Comparison of ENCODE assay signal across 11 mouse cellular contexts in genomic region chr9:101971806-101972205, GRCm38 (mm10).
DNase-seq lines count a peak whose midpoint lies in the region; ATAC-seq and TF ChIP-seq lines count a peak whose summit lies in the region.
"Had no signal": no experiment of that assay in that cellular context is flagged by ENCODE, and none has a peak within 500 bp of the region (broad histone marks: within the 10 kb centered on the region; RNA-seq: fewer than 3 reads in every experiment).

No protein-coding gene starts in this region.

- 32% methylated on average over 6 of the region's 6 CpGs for WGBS in neural tube, embryonic 11.5 days
- 36% methylated on average over 6 of the region's 6 CpGs for WGBS in neural tube, embryonic 15.5 days
- WGBS in heart, embryonic 11.5 days (ENCODE audit: insufficient replicate concordance) = 21% methylated on average over 6 of the region's 6 CpGs
- WGBS in stomach, postnatal 0 days = 16% methylated on average over 6 of the region's 6 CpGs

- intact Hi-C loops in heart, postnatal 25 days (cut with DNase I) = no loop called here

- H3K36me3 ChIP-seq in neural tube, embryonic 11.5 days (ENCODE audit: control insufficient read depth, insufficient read depth, low read length) = no peaks in the 10 kb centered on the region
- H3K36me3 ChIP-seq in neural tube, embryonic 15.5 days = peaks cover 5% of the 10 kb centered on the region; the same call in 1 of the 2 replicates
- H3K36me3 ChIP-seq in heart, embryonic 11.5 days (ENCODE audit: control insufficient read depth, insufficient read depth, low read length) = no peaks in the 10 kb centered on the region
- no peaks in the 10 kb centered on the region for H3K36me3 ChIP-seq in stomach, postnatal 0 days (ENCODE audit: control insufficient read depth, insufficient read depth, low read length)

- no peaks in the 10 kb centered on the region for H3K4me1 ChIP-seq in neural tube, embryonic 11.5 days (ENCODE audit: control insufficient read depth, insufficient read depth, low read length)
- H3K4me1 ChIP-seq in neural tube, embryonic 15.5 days = no peaks in the 10 kb centered on the region
- H3K4me1 ChIP-seq in heart, embryonic 11.5 days (ENCODE audit: control insufficient read depth, insufficient read depth, low read length) = no peaks in the 10 kb centered on the region
- no peaks in the 10 kb centered on the region for H3K4me1 ChIP-seq in stomach, postnatal 0 days (replicated peaks; ENCODE audit: control insufficient read depth, insufficient read depth)
- H3K4me1 ChIP-seq: forebrain, embryonic 12.5 days had no signal

- H3K4me3 ChIP-seq in neural tube, embryonic 11.5 days (ENCODE audit: low read depth, low read length) = no peak overlapping the region
- no peak overlapping the region for H3K4me3 ChIP-seq in neural tube, embryonic 15.5 days (replicated peaks)
- H3K4me3 ChIP-seq in heart, embryonic 11.5 days (ENCODE audit: low read depth, low read length) = no peak overlapping the region
- no peak overlapping the region for H3K4me3 ChIP-seq in stomach, postnatal 0 days (ENCODE audit: low read depth, low read length)
- H3K4me3 ChIP-seq: forebrain, embryonic 12.5 days had no signal

- peak; percentile 9; the same call in 1 of the 2 replicates for TF ChIP-seq CTCF in stomach, postnatal 0 days (IDR thresholded peaks at IDR 0.05; ENCODE audit: low read depth)

- H3K9ac ChIP-seq in neural tube, embryonic 11.5 days (ENCODE audit: low read length) = no peak overlapping the region
- no peak overlapping the region for H3K9ac ChIP-seq in neural tube, embryonic 15.5 days (replicated peaks)
- no peak overlapping the region for H3K9ac ChIP-seq in heart, embryonic 11.5 days (ENCODE audit: low read depth, low read length)
- no peak overlapping the region for H3K9ac ChIP-seq in stomach, postnatal 0 days (ENCODE audit: low read length)
- H3K9ac ChIP-seq: forebrain, embryonic 12.5 days had no signal

- no peaks in the 10 kb centered on the region for H3K27me3 ChIP-seq in neural tube, embryonic 11.5 days (ENCODE audit: control insufficient read depth, insufficient read depth, low read length)
- H3K27me3 ChIP-seq in neural tube, embryonic 15.5 days (replicated peaks) = no peaks in the 10 kb centered on the region
- no peaks in the 10 kb centered on the region for H3K27me3 ChIP-seq in heart, embryonic 11.5 days (ENCODE audit: control insufficient read depth, insufficient read depth, low read length)
- H3K27me3 ChIP-seq in stomach, postnatal 0 days (ENCODE audit: control insufficient read depth, insufficient read depth, low read length) = no peaks in the 10 kb centered on the region
- H3K27me3 ChIP-seq: forebrain, embryonic 12.5 days had no signal

- TF ChIP-seq EP300 in stomach, postnatal 0 days (optimal IDR thresholded peaks at IDR 0.05) = no peak

- H3K4me2 ChIP-seq in neural tube, embryonic 11.5 days (ENCODE audit: low read depth) = no peak overlapping the region
- no peak overlapping the region for H3K4me2 ChIP-seq in neural tube, embryonic 15.5 days
- peak overlapping the region; percentile 14; the same call in 1 of the 2 replicates for H3K4me2 ChIP-seq in heart, embryonic 11.5 days
- no peak overlapping the region for H3K4me2 ChIP-seq in stomach, postnatal 0 days (replicated peaks; ENCODE audit: low read depth)
- H3K4me2 ChIP-seq: forebrain, embryonic 12.5 days had no signal

- H3K27ac ChIP-seq in neural tube, embryonic 11.5 days (ENCODE audit: low read depth, low read length) = no peak overlapping the region
- no peak overlapping the region for H3K27ac ChIP-seq in neural tube, embryonic 15.5 days (replicated peaks)
- no peak overlapping the region for H3K27ac ChIP-seq in heart, embryonic 11.5 days (ENCODE audit: low read depth, low read length)
- no peak overlapping the region for H3K27ac ChIP-seq in stomach, postnatal 0 days (replicated peaks)
- H3K27ac ChIP-seq: forebrain, embryonic 12.5 days had no signal

- no peak for ATAC-seq in neural tube, embryonic 11.5 days (ENCODE audit: insufficient read depth, low FRiP score, low TSS enrichment)
- no peak for ATAC-seq in neural tube, embryonic 15.5 days (ENCODE audit: low FRiP score)
- no peak for ATAC-seq in heart, embryonic 11.5 days (replicated peaks; ENCODE audit: insufficient number of reproducible peaks, low FRiP score, low TSS enrichment)
- ATAC-seq in stomach, postnatal 0 days (ENCODE audit: low FRiP score, low TSS enrichment) = no peak
- ATAC-seq: hindbrain, embryonic 16.5 days had no signal

- no peaks in the 10 kb centered on the region for H3K9me3 ChIP-seq in neural tube, embryonic 11.5 days (ENCODE audit: control insufficient read depth, low read length)
- H3K9me3 ChIP-seq in neural tube, embryonic 15.5 days (replicated peaks) = no peaks in the 10 kb centered on the region
- H3K9me3 ChIP-seq in heart, embryonic 11.5 days (replicated peaks; ENCODE audit: control insufficient read depth, low read length) = no peaks in the 10 kb centered on the region
- no peaks in the 10 kb centered on the region for H3K9me3 ChIP-seq in stomach, postnatal 0 days (ENCODE audit: control insufficient read depth, low read length)
- H3K9me3 ChIP-seq: forebrain, embryonic 12.5 days had no signal

- peak; percentile 18 for DNase-seq in heart, adult 18-20 months
- no peak for DNase-seq in heart, postnatal 25 days (ENCODE audit: low spot score)
- peak; percentile 36 for DNase-seq in neural tube, embryonic 11.5 days (ENCODE audit: low spot score)
- DNase-seq in stomach, postnatal 0 days (ENCODE audit: low spot score) = no peak
- DNase-seq in B cell, adult 2 months = no peak
- DNase-seq: cerebellum, adult 9-10 months; liver had no signal

Comparison
In these comparisons a context has a peak if more than half of its experiments do, and no peak if none do; other contexts are left out.
1. DNase-seq: peak in heart, adult 18-20 months (2 of 2) and neural tube, embryonic 11.5 days (single experiment); none in heart, postnatal 25 days (single experiment), stomach, postnatal 0 days (single experiment) and B cell, adult 2 months (0 of 2).